Mouse (Mus musculus) small intestine, adult 2 months (tissue): ENCODE measurements around the gene Dnmt3a.

ENCODE experiments used
- CTCF ChIP-seq: fragments of 200-500 bp; IDR thresholded peaks from 2 replicates; pipeline ENCODE4 v1.5.1; 2012; ENCODE audit warnings: low read depth, mild to moderate bottlenecking, control low read depth, inconsistent platforms, low read length, moderate library complexity, mixed read lengths; ENCODE audit not compliant: insufficient replicate concordance, insufficient read length; ENCODE audit errors: extremely low read depth
- POLR2A ChIP-seq: fragments of 200-500 bp; IDR thresholded peaks from 2 replicates; pipeline ENCODE4 v1.6.1; 2012; ENCODE audit warnings: low read depth, mild to moderate bottlenecking, control low read depth, inconsistent platforms, low read length, moderate library complexity

DNA sequence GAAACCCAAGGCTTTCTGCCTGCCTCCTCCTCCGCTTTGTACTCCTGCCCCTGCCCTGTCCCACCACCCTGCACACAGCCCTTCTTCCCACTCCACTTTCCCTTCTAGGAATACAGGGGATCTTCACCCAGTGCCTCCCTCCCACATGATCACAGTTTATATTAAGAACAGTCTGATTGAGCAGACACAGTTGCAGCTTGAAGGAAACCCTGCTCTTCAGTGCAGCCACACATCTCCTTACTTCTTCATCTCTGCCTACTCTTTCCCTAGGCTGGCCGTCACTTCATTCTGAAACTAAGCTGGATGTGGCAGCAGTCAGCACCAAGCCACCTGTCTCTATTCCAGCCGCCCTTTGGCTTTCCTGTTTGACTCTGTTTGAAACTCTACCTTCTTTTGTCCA lies 32.2 kb upstream of the Dnmt3a start:
- TF ChIP-seq CTCF, result no peak
- TF ChIP-seq POLR2A, result no peak
